In the genomic region with DNA sequence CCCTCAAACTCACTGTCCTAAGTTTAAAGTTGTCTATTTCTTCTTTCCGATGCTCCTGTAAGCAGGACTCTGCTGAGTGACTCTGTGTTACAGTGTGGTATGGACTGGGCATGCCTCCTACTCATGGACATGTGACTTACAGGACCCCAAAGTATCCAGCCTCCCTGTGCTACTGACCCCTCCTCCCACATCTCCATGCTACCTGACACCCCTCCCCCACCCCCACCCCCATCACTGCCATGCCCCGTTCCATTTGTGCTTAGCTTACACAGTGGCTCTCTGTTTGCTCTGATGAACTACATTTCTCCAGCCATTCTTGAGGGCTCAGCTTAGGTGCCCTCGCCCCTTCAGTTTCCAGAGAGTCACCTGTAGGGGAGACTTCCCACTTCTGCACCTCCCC, we compare ENCODE assay signal across 27 mouse cellular contexts. TPM values are rescaled to one million over a fixed set of nuclear protein-coding genes. Genes with fewer than 3 reads are reported as not detected.
DNase-seq lines count a peak whose midpoint lies in the region; ATAC-seq lines count a peak whose summit lies in the region.
"Had no signal": no experiment of that assay in that cellular context is flagged by ENCODE, and none has a peak within 500 bp of the region (broad histone marks: within the 10 kb centered on the region; RNA-seq: fewer than 3 reads in every experiment).

No protein-coding gene starts in this region.

- no peaks in the 10 kb centered on the region for H3K27me3 ChIP-seq in limb, embryonic 11.5 days (ENCODE audit: control insufficient read depth, insufficient read depth, low read length)
- H3K27me3 ChIP-seq: embryonic facial prominence, embryonic 13.5 days; forebrain, embryonic 15.5 days; Patski had no signal

- H3K27ac ChIP-seq in limb, embryonic 11.5 days (replicated peaks; ENCODE audit: low read depth, low read length) = no peak overlapping the region
- H3K27ac ChIP-seq: embryonic facial prominence, embryonic 10.5 days; embryonic facial prominence, embryonic 13.5 days; forebrain, embryonic 12.5 days; forebrain, embryonic 15.5 days; heart, adult 2 months; hindbrain, embryonic 14.5 days; hindbrain, postnatal 0 days had no signal

- no peak overlapping the region for H3K4me3 ChIP-seq in limb, embryonic 11.5 days (ENCODE audit: low read depth, low read length)
- H3K4me3 ChIP-seq: embryonic facial prominence, embryonic 10.5 days; embryonic facial prominence, embryonic 13.5 days; erythroblast, embryonic 14.5 days; forebrain, embryonic 12.5 days; forebrain, embryonic 15.5 days; heart, adult 2 months had no signal

- H3K9me3 ChIP-seq in limb, embryonic 11.5 days (ENCODE audit: control insufficient read depth, low read length) = no peaks in the 10 kb centered on the region
- H3K9me3 ChIP-seq: embryonic facial prominence, embryonic 10.5 days; embryonic facial prominence, embryonic 13.5 days; forebrain, embryonic 12.5 days; forebrain, embryonic 15.5 days had no signal

- 0 out of 2 replicates have a peak, but pooled peaks have one; percentile 54 for ATAC-seq in limb, embryonic 11.5 days (ENCODE audit: insufficient number of reproducible peaks, low FRiP score, low TSS enrichment, low read depth)
- ATAC-seq: forebrain, embryonic 15.5 days; hindbrain, postnatal 0 days; inflammation-experienced regulatory T-cells, adult 6 months; intestine, embryonic 16.5 days; Patski had no signal

- whole genome bisulfite sequencing in limb, embryonic 11.5 days = 69% methylated on average over 3 of the region's 3 CpGs

- H3K4me2 ChIP-seq in limb, embryonic 11.5 days (ENCODE audit: low read depth, severe bottlenecking) = no peak overlapping the region
- H3K4me2 ChIP-seq: embryonic facial prominence, embryonic 13.5 days; forebrain, embryonic 12.5 days; forebrain, embryonic 15.5 days; heart, embryonic 11.5 days; hindbrain, embryonic 14.5 days had no signal

- intact Hi-C loops in heart, postnatal 10 days (cut with DNase I) = no loop called here

- no peaks in the 10 kb centered on the region for H3K36me3 ChIP-seq in limb, embryonic 11.5 days (ENCODE audit: control insufficient read depth, insufficient read depth, low read length)
- H3K36me3 ChIP-seq: forebrain, embryonic 12.5 days; forebrain, embryonic 15.5 days; G1E had no signal

- no peak overlapping the region for H3K9ac ChIP-seq in limb, embryonic 11.5 days (ENCODE audit: low read length)
- H3K9ac ChIP-seq: embryonic facial prominence, embryonic 13.5 days; forebrain, embryonic 12.5 days; forebrain, embryonic 15.5 days; hindbrain, embryonic 14.5 days had no signal

- peaks cover 9% of the 10 kb centered on the region; the same call in 1 of the 2 replicates for H3K4me1 ChIP-seq in limb, embryonic 11.5 days (ENCODE audit: control insufficient read depth, insufficient read depth, low read length)
- H3K4me1 ChIP-seq: forebrain, embryonic 15.5 days had no signal

- DNase-seq in heart, adult 11 months = peak; percentile 62
- DNase-seq in heart, postnatal 10 days = no peak
- peak; percentile 53 for DNase-seq in ES-CJ7 (ENCODE audit: low read depth, low spot score)
- DNase-seq in limb, embryonic 11.5 days (ENCODE audit: low spot score) = no peak
- no peak for DNase-seq in cerebellum, adult 18-20 months
- DNase-seq in cerebellum, postnatal 4 days (ENCODE audit: low spot score in 2 of 2) = no peak
- DNase-seq: adrenal gland, postnatal 10 days; adrenal gland, postnatal 36 days; cerebellum, adult 2 months; cerebellum, adult 9-11 months; cerebellum, postnatal 25 days; embryo, embryonic 11 days; gastrocnemius, postnatal 25 days; heart, adult 2 months; heart, postnatal 4 days had no signal

RNA-seq across cellular contexts. Expression of gene Akap2, which starts 30.7 kb away (rescaled TPM):
- 100 to 1,000 TPM; 127 to 141 TPM for total RNA-seq in heart, postnatal 10 days (2021)
- polyA plus RNA-seq in limb, embryonic 11.5 days (2014; fragmentation: Nextera tagmentation; extraction: Ambion mirVana) = 32.8 and 36.5 TPM in 2 replicates
- polyA plus RNA-seq: G1E had no signal

Comparison
In these comparisons a context has a peak if more than half of its experiments do, and no peak if none do; other contexts are left out.
1. DNase-seq: peak in heart, adult 11 months (single experiment) and ES-CJ7 (single experiment); none in heart, postnatal 10 days (0 of 2), limb, embryonic 11.5 days (single experiment), cerebellum, adult 18-20 months (0 of 2) and cerebellum, postnatal 4 days (0 of 2).